Mouse (Mus musculus) hindbrain, postnatal 0 days (tissue): ENCODE measurements at regions not wholly inside any gene's neighbourhood (a gene's known extent, or its start where the extent isn't known, plus 50 kb on each side); places are given as distances from the start of the nearest gene placed in this dataset.

Experiments used
- ATAC-seq: fragments of 200-750 bp; cut with Nextera tagmentation; 2 replicates; pipeline ENCODE4 v1.8.0; 2017; ENCODE audit warnings: mild to moderate bottlenecking, moderate TSS enrichment, moderate library complexity
- DNase-seq: peaks from one replicate; pipeline ENCODE4 v3.0.0-alpha.2; 2015; ENCODE audit warnings: low spot score
- H3K27ac ChIP-seq: fragments of 300-500 bp; sonication (generic); 2 replicates; pipeline ENCODE4 v1.5.1; 2014; ENCODE audit warnings: mild to moderate bottlenecking
- H3K27me3 ChIP-seq: fragments of 300-500 bp; sonication (generic); 2 replicates; pipeline ENCODE4 v1.6.1; 2014; ENCODE audit warnings: low read length, mixed read lengths; ENCODE audit not compliant: insufficient read depth
- H3K36me3 ChIP-seq: fragments of 300-500 bp; sonication (generic); 2 replicates; pipeline ENCODE4 v1.6.1; 2014; ENCODE audit warnings: low read length, mixed read lengths; ENCODE audit not compliant: insufficient read depth
- H3K4me1 ChIP-seq: fragments of 300-500 bp; sonication (generic); 2 replicates; pipeline ENCODE4 v1.6.1; 2014; ENCODE audit warnings: antibody characterized with exemption, low read length, mixed read lengths; ENCODE audit not compliant: insufficient read depth
- H3K4me2 ChIP-seq: fragments of 300-500 bp; sonication (generic); 2 replicates; pipeline ENCODE4 v1.6.1; 2014; ENCODE audit warnings: low read depth, mild to moderate bottlenecking, low read length, moderate library complexity, mixed read lengths
- H3K4me3 ChIP-seq: fragments of 300-500 bp; sonication (generic); 2 replicates; pipeline ENCODE4 v1.5.1; 2014; ENCODE audit warnings: low read length
- H3K9ac ChIP-seq: fragments of 300-500 bp; sonication (generic); replicated peaks from 2 replicates; pipeline ENCODE4 v1.6.1; 2014; ENCODE audit warnings: mild to moderate bottlenecking, low read length, moderate library complexity, mixed read lengths
- H3K9me3 ChIP-seq: fragments of 300-500 bp; sonication (generic); 2 replicates; pipeline ENCODE4 v1.6.1; 2016; ENCODE audit warnings: low read length, mixed read lengths
- CTCF ChIP-seq: IDR thresholded peaks from 2 replicates; pipeline ENCODE4 v1.5.1; 2016; ENCODE audit warnings: antibody characterized with exemption, control low read depth, low read depth
- WGBS: fragments of 180-500 bp; shearing (Covaris S2); extraction: QIAGEN DNeasy Blood & Tissue Kit; methylation state at CpG from one replicate; pipeline ENCODE4 v1.1.7; 2014; 5-methylcytosine and 5-hydroxymethylcytosine counted together

GRCm38 (mm10) chr8:92102521-92102920 is 254.9 kb upstream of the Irx5 start:
- Histone ChIP-seq H3K4me1 (no peaks in the 10 kb centered on the region; the same call in 1 of the 2 replicates), H3K36me3 (no peaks in the 10 kb centered on the region), H3K9me3 (no peaks in the 10 kb centered on the region), H3K4me3 (no peak overlapping the region), H3K4me2 (no peak overlapping the region), H3K27ac (no peak overlapping the region), H3K27me3 (no peaks in the 10 kb centered on the region; the same call in 1 of the 2 replicates), H3K9ac (no peak overlapping the region)
- TF ChIP-seq CTCF, result no peak
- DNase-seq (no peak), ATAC-seq (no peak)
- WGBS, result 71% methylated on average over 4 of the region's 4 CpGs

GRCm38 (mm10) chr8:92095276-92095675 is 262.1 kb upstream of the Irx5 start:
- DNase-seq (peak; percentile 26), ATAC-seq (no peak)
- no peak overlapping the region for H3K4me3 ChIP-seq
- no peaks in the 10 kb centered on the region for H3K36me3 ChIP-seq
- 27% methylated on average over 12 of the region's 12 CpGs for WGBS
- H3K9me3 ChIP-seq, result no peaks in the 10 kb centered on the region
- H3K27ac ChIP-seq, result no peak overlapping the region
- H3K4me1 ChIP-seq, result no peaks in the 10 kb centered on the region
- no peaks in the 10 kb centered on the region; the same call in 1 of the 2 replicates for H3K27me3 ChIP-seq
- H3K9ac ChIP-seq, result no peak overlapping the region
- TF ChIP-seq CTCF, result no peak
- H3K4me2 ChIP-seq, result no peak overlapping the region

GRCm38 (mm10) chr8:92084124-92084523 is 273.3 kb upstream of the Irx5 start:
- Histone ChIP-seq H3K4me1 (no peaks in the 10 kb centered on the region), H3K9me3 (no peaks in the 10 kb centered on the region), H3K4me3 (no peak overlapping the region), H3K27ac (no peak overlapping the region), H3K27me3 (no peaks in the 10 kb centered on the region), H3K4me2 (no peak overlapping the region), H3K36me3 (no peaks in the 10 kb centered on the region), H3K9ac (no peak overlapping the region)
- TF ChIP-seq CTCF, result no peak
- no peak for DNase-seq
- ATAC-seq, result no peak
- WGBS, result 88% methylated on average over 2 of the region's 2 CpGs

- Histone ChIP-seq H3K27me3 (no peaks in the 10 kb centered on the region), H3K36me3 (no peaks in the 10 kb centered on the region)
Observed at GRCm38 (mm10) chr8:92081900-92082299, 275.5 kb upstream of the Irx5 start.

GRCm38 (mm10) chr8:92080852-92081251 is 276.6 kb upstream of the Irx5 start:
- Histone ChIP-seq H3K36me3 (no peaks in the 10 kb centered on the region), H3K4me1 (no peaks in the 10 kb centered on the region), H3K9ac (no peak overlapping the region), H3K27me3 (no peaks in the 10 kb centered on the region), H3K9me3 (no peaks in the 10 kb centered on the region), H3K4me2 (no peak overlapping the region), H3K27ac (no peak overlapping the region), H3K4me3 (no peak overlapping the region)
- peak; percentile 79 for DNase-seq
- WGBS, result 47% methylated on average over 8 of the region's 8 CpGs
- no peak for TF ChIP-seq CTCF
- peak; percentile 24; the same call in 1 of the 2 replicates for ATAC-seq

More at GRCm38 (mm10) chr8:92081900-92082299, 275.5 kb upstream of the Irx5 start:
- no peak for ATAC-seq
- WGBS, result 78% methylated on average over 6 of the region's 6 CpGs
- Histone ChIP-seq H3K9me3 (no peaks in the 10 kb centered on the region), H3K4me2 (no peak overlapping the region), H3K9ac (no peak overlapping the region), H3K27ac (no peak overlapping the region), H3K4me3 (no peak overlapping the region), H3K4me1 (no peaks in the 10 kb centered on the region)
- no peak for DNase-seq
- TF ChIP-seq CTCF, result no peak

- H3K9ac ChIP-seq, result no peak overlapping the region
- H3K4me1 ChIP-seq, result no peaks in the 10 kb centered on the region
- H3K4me2 ChIP-seq, result no peak overlapping the region
- H3K36me3 ChIP-seq, result no peaks in the 10 kb centered on the region
- H3K4me3 ChIP-seq, result no peak overlapping the region
- no peak for ATAC-seq
- H3K27me3 ChIP-seq, result peaks cover 10% of the 10 kb centered on the region; the same call in 1 of the 2 replicates
- no peak for DNase-seq
- no peak for TF ChIP-seq CTCF
- 34% methylated on average over 7 of the region's 7 CpGs for WGBS
- no peaks in the 10 kb centered on the region for H3K9me3 ChIP-seq
- no peak overlapping the region for H3K27ac ChIP-seq
Observed at GRCm38 (mm10) chr8:92077611-92078010, 275.7 kb upstream of the Irx3 start.

- ATAC-seq (no peak), DNase-seq (no peak)
- Histone ChIP-seq H3K9me3 (no peaks in the 10 kb centered on the region), H3K4me3 (no peak overlapping the region), H3K36me3 (no peaks in the 10 kb centered on the region), H3K27me3 (peaks cover 23% of the 10 kb centered on the region; the same call in 1 of the 2 replicates), H3K4me2 (no peak overlapping the region), H3K4me1 (0 out of 2 replicates have a peak, but pooled peaks cover 3% of the 10 kb centered on the region), H3K9ac (no peak overlapping the region), H3K27ac (no peak overlapping the region)
- no peak for TF ChIP-seq CTCF
- WGBS, result 17% methylated on average over 6 of the region's 6 CpGs
Observed at GRCm38 (mm10) chr8:92072254-92072615, 270.4 kb upstream of the Irx3 start.
